Mouse (Mus musculus) testis, adult 2 months (tissue): Measurements from ENCODE around the gene Hsd11b2.

ENCODE experiments used
- CTCF ChIP-seq: fragments of 200-500 bp; IDR thresholded peaks from 2 replicates; pipeline ENCODE4 v1.5.1; 2012; ENCODE audit warnings: low read depth, mild to moderate bottlenecking, inconsistent platforms, low read length, moderate library complexity; ENCODE audit not compliant: control insufficient read depth, insufficient read depth, insufficient replicate concordance
- POLR2A ChIP-seq: fragments of 200-500 bp; IDR thresholded peaks from 2 replicates; pipeline ENCODE4 v1.6.1; 2012; ENCODE audit warnings: low read depth, mild to moderate bottlenecking, inconsistent platforms, low read length, moderate library complexity; ENCODE audit not compliant: control insufficient read depth

DNA sequence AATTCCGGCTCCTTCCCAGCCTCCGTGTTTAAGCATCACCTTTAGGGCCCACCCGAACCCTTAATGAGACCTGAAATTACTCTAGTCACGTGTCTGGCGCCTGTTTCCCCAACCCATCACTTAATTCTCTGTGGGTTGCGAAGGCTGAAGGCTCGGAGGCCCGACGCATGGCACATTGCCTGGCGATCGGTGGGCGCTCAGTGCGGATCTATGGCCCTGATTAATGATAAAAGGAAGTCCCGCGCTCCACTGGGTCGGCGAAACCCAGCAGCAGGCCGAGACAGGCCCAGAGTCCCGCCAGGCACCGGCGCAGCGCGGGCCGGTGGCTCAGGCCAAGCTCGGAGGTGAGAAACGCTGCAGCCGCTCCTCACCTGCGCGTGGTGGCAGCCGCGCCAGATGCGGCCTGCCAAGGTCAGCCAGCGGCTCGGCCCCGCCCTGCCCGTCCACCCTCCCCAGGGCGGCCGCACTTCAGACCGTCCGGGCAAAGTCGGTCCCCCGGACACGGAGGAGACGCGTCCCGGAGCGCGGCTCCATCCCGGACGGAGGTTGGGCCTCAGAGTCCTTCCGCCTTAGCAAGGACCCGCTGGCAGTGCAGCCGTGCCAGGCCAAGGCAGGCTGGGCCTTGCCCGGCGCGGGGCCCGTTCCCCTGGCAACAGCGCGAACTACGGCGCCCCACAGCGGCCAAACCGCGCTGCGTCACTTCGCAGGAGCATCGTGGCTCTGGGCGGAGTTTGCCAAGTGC, 21.9 kb upstream of the Hsd11b2 start, which contains the start of gene Zdhhc1:
- peak; percentile 35; the same call in 1 of the 2 replicates for TF ChIP-seq CTCF
- TF ChIP-seq POLR2A, result peak; percentile 72
